Mouse (Mus musculus) ES-Bruce4 (cell line): ENCODE measurements around the gene Rapgef4.

Experiments
- CTCF ChIP-seq: IDR thresholded peaks from one replicate; pipeline ENCODE4 v1.8.1; 2011; ENCODE audit warnings: low read depth, low read length
- POLR2A ChIP-seq: IDR thresholded peaks from one replicate; pipeline ENCODE4 v1.8.1; 2011; ENCODE audit warnings: low read length; ENCODE audit not compliant: insufficient read depth

GRCm38 (mm10) chr2:72042093-72042492, 61.1 kb downstream of the Rapgef4 start:
- TF ChIP-seq POLR2A, result no peak
- TF ChIP-seq CTCF, result peak; percentile 62
